Mouse (Mus musculus) bone marrow, adult 2 months (tissue): ENCODE data around the gene Exoc7.

Source experiments
- CTCF ChIP-seq: fragments of 200-500 bp; IDR thresholded peaks from 2 replicates; pipeline ENCODE4 v1.5.1; 2011; ENCODE audit warnings: low read length, control low read depth; ENCODE audit not compliant: control insufficient read depth, insufficient read depth
- POLR2A ChIP-seq: fragments of 200-500 bp; IDR thresholded peaks from 2 replicates; pipeline ENCODE4 v1.6.1; 2011; ENCODE audit warnings: low read depth, mild to moderate bottlenecking, control low read depth, low read length, borderline replicate concordance; ENCODE audit not compliant: control insufficient read depth

DNA sequence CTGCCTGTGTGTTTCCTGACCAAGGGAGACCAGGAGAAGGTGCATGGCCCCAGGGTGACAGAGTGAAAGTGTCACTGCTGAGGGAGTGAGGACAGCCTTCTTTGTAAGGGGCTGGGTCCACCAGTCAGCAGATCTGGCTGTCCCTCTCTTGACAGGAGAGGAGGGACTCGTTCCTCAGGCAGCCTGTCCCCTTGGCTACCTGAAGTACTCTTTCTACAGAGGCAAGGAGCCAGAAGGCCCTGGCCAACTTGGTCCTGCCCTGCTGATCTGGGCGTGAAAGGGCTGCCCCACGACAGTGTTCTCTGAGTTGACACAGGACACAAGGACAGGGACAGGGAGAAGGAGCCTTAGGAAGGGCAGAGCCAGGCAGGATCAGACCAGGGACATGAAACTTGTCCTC, 10.0 kb downstream of the Exoc7 start:
- TF ChIP-seq CTCF (no peak), POLR2A (no peak)
